Mouse (Mus musculus): ENCODE data around the gene Tgfa. TPM values are rescaled to one million over a fixed set of nuclear protein-coding genes. Genes with fewer than 3 reads are reported as not detected.

Gene Tgfa
- total RNA-seq (2021): 10 to 100 TPM; 34.1 to 36.6 TPM

GRCm38 (mm10) chr6:86194941-86195932 is at the start of gene Tgfa:
Gene Tgfa, plus strand, starts transcription at chr6:86195223.
- peak; percentile 42 to 48 for DNase-seq (ENCODE audit: extremely low spot score in 1 of 2, low spot score in 1 of 2)

- no peak for DNase-seq (ENCODE audit: extremely low spot score in 1 of 2, low spot score in 1 of 2)
Measured at GRCm38 (mm10) chr6:86148518-86148917, 46.5 kb upstream of the Tgfa start.

DNA sequence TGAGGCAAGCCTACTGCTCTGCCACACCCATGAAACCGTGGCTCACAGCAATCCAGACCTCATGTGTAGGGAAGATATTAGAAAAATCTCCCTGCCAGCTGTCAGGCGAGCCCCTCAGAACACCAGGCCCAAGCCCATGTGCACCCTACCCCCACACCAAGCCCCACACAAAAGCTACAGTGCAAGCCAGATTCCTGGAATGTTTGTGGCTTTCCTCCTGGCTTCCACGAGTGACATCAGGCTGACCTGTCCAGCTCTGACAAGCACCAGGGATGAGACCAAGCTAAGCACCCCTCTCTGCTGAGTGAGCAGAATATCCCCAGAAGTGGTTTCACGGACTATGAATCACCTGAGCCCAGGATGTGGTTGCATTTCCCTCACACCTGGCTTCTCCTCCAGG is 46.0 kb upstream of the Tgfa start:
- no peak for DNase-seq (ENCODE audit: extremely low spot score in 1 of 2, low spot score in 1 of 2)

DNA sequence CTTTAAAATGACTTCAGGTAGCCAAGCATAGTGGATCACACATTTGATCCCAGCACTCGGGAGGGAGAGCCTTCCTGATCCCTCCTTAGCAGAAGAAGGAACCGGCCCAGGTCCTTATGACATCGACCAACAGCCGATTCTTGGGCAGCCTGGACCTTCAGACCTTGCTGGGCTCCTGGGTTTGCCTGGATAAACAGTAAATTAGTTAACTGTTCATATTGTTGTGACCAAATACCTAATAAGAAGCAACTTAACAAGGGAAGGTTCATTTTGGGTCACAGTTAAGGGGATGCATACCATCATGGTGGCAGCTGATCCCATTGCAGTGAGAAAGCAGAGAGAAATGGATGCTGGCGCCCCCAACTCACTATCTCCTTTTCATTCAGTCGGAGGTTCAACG is 42.3 kb upstream of the Tgfa start:
- DNase-seq (ENCODE audit: extremely low spot score in 1 of 2, low spot score in 1 of 2): no peak

DNA sequence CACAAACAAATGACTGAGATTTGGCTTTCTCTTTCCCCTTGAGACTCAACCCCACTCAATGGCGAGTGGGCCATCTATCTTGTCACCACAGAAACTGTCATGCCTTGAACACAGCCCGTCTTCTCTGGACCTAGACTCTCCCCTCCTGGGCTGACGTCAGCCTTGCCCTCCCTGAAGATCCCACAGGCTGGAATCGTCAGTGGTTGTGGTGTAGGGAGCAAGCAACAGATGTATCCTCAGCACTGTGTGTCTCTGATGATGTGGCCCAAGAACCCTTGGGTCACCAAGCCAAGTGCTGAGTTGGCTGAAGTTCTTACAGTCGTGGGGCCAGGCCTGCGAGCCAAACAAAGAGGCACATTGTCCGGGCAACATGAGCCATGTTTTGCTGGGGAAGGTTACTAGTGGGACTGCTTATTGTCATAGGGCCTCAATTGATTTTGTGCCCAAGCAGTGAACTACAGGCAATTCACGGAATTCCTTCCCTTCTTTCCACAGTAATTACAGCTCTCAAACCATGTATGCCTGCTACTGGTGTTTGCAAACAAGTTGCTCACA is 41.5 kb upstream of the Tgfa start:
- DNase-seq (ENCODE audit: extremely low spot score in 1 of 2, low spot score in 1 of 2): no peak

- DNase-seq (ENCODE audit: extremely low spot score in 1 of 2, low spot score in 1 of 2): no peak
Measured at GRCm38 (mm10) chr6:86154006-86154405, 41.0 kb upstream of the Tgfa start.

DNA sequence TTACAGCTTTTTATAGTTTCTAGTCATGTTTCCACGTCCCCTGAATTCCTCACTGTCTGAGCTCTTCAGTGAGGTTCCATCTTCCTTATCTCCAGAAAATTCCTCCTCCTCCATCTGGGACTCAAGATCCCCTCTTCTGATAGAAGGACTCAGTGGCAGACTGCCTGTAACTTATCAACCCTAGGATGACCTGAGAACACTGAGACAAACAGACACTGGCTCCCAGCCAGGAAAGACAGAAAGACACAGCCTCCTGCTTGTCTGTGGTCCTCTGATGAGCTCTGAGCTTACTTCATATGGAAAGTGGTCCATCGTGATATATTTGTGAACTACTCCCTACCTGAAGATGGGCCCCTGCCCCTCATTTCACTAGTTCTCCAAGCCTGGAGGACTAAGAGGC is 40.5 kb upstream of the Tgfa start:
- no peak for DNase-seq (ENCODE audit: extremely low spot score in 1 of 2, low spot score in 1 of 2)

- no peak for DNase-seq (ENCODE audit: extremely low spot score in 1 of 2, low spot score in 1 of 2)
Measured at GRCm38 (mm10) chr6:86157253-86158234, 37.5 kb upstream of the Tgfa start.

DNA sequence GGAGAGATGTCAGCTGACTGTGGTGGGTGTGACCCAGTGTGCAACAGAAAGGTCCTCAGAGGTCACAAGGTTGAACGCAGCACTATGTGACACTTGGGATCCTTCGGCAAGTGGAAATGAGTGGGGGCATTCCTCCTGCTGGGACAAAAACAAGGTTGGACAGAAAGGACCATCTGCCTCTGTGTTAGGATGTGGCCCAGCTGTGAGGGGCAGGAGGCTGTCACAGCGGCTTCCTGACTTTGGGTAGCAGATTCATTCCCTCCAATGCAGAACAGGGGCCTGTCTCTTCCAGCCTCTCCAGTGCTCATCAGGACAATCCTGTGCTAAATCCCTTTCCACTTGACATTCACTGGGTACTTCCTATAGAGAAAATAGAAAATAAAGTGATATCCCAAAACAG is 34.1 kb upstream of the Tgfa start:
- no peak for DNase-seq (ENCODE audit: extremely low spot score in 1 of 2, low spot score in 1 of 2)

DNA sequence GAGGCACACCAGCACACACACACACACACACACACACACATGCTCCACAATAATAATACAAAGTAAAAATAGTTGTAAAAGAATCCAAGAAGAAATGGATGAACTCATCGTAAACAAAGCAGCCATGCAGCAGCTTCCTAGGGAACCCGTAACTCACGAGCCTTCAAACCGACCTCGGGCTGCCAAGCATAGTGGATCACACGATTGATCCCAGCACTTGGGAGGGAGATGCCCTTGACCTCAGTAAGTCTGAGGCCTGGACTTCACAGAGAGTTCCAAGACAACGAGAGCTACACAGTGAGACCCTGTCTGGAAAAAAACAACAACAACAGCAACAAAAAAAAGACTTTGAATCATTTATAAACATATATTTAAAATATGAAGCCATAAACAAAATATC is 33.4 kb upstream of the Tgfa start:
- no peak for DNase-seq (ENCODE audit: extremely low spot score in 1 of 2, low spot score in 1 of 2)

GRCm38 (mm10) chr6:86164028-86164427 is 31.0 kb upstream of the Tgfa start:
- DNase-seq (ENCODE audit: extremely low spot score in 1 of 2, low spot score in 1 of 2): no peak

- DNase-seq (ENCODE audit: extremely low spot score in 1 of 2, low spot score in 1 of 2): no peak
Measured at GRCm38 (mm10) chr6:86166426-86166825, 28.6 kb upstream of the Tgfa start.

DNA sequence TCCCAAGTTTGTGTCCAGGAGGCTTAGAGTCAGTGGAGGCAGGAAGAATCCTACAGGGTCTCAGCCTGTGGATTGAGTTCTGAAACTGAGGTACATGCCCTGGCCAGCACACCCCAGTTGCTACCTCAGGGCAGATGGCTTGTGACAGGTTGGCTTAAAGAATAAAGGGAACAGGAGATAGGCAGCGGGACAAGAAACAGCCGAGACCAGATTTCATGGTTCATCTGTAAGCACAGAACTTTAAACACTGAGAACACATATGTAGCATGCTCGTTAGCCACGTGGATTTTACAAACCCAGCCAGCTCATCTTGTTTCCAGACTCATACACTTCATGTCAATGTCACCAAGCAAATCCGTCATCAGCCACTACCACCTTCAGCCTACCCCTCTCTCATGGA is 27.2 kb upstream of the Tgfa start:
- DNase-seq (ENCODE audit: extremely low spot score in 1 of 2, low spot score in 1 of 2): no peak

DNA sequence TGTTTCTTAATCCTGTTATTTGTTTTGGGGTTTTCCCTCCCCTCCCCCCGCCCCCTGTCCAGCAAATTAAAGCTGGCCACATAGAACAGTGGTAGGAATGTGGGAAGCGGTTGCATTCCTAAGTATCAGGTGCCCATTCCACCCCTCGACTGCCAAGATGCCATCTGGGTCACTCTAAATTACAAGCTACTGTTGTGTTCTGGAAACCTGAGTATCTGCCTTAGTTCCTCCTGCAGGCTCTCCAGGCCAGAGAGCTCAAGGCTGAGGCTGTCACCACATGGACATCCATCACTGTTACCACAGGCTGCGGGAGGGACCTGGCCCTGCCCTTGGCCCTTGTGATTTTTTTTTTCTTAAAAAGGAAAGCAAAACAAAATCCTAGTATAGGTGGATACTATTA is 25.9 kb upstream of the Tgfa start:
- no peak for DNase-seq (ENCODE audit: extremely low spot score in 1 of 2, low spot score in 1 of 2)

DNA sequence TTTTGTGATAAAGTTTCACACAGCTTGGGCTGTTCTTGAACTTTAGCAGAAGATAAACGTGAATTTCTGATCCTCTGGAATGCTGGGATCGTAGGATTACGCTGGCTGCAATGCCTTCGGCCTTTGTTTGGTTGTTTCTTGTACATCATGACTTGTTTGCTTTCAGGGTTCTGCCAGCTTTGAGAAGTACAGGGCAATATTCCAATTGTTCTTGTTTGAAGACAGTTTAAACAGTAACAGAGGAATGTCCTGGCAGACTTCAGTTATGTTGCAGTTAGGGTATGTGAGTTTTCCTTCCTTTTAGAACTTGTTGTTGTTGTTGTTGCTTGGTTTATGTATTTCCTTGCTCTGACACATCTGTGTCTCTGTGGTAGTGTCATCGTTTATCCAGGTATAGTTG is 18.8 kb upstream of the Tgfa start:
- no peak for DNase-seq (ENCODE audit: extremely low spot score in 1 of 2, low spot score in 1 of 2)

- no peak for DNase-seq (ENCODE audit: extremely low spot score in 1 of 2, low spot score in 1 of 2)
Measured at GRCm38 (mm10) chr6:86176721-86177120, 18.3 kb upstream of the Tgfa start.

DNA sequence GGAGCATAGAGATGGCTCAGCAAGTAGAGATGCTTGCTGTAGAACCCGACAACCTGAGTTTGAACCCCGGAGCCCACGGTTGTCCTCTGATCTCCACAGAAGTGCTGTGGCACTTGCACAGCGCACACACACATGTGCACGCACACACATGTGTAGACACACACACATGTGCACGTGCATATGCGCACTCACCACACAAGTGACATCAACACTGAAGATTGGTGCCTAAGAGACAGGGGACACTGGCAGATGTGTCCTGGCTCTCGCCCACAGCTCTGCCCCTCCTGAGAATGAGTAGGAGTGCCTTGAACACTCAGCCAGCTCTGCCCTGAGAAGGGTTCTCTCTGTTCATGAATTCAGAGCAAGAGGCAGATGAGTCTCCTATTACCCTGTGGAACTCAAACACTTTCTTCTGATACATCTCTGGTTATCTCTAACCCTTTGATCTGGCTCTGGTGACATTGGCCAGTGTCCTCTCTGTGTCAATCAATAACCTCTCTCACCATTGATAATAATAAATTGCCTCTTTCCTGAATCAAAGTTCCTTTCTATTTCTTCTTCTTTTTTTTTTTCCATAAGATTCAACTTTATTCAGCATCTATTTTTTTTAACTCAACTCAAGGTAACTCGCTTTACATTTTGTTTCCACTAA is 17.6 kb upstream of the Tgfa start:
- DNase-seq (ENCODE audit: extremely low spot score in 1 of 2, low spot score in 1 of 2): no peak

DNA sequence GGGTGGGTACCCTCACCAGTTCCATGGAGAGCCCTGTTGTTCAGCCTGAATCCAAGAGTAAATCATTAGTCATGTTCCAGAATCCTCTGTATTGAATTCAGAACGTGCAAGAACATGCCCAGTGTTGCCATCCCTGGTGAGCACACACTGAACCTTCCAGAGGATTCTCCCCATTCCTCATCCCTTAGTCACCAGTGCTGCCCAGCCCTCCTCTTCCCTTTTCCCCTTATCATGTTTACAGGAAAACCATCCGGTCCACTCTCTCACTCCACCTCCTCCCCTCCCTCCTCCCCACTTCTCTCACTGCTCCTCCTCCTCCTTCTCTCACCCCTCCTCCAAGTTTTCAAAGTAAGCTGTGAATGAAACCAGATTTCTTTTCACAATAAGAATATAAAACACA is 14.4 kb upstream of the Tgfa start:
- no peak for DNase-seq (ENCODE audit: extremely low spot score in 1 of 2, low spot score in 1 of 2)

- DNase-seq (ENCODE audit: extremely low spot score in 1 of 2, low spot score in 1 of 2): no peak
Measured at GRCm38 (mm10) chr6:86182016-86182415, 13.0 kb upstream of the Tgfa start.

GRCm38 (mm10) chr6:86182626-86183025 is 12.4 kb upstream of the Tgfa start:
- DNase-seq (ENCODE audit: extremely low spot score in 1 of 2, low spot score in 1 of 2): no peak
